Mouse (Mus musculus) heart, adult 11 months (tissue): ENCODE data around the gene Aunip.

Experiments
- DNase-seq: peaks from one replicate; pipeline ENCODE4 v3.0.0; 2022

Gene Aunip

GRCm38 (mm10) chr4:134510845-134511411 lies at the start of gene Aunip:
Gene Aunip, plus strand, starts transcription at chr4:134510999.
- DNase-seq, result peak; percentile 98

DNA sequence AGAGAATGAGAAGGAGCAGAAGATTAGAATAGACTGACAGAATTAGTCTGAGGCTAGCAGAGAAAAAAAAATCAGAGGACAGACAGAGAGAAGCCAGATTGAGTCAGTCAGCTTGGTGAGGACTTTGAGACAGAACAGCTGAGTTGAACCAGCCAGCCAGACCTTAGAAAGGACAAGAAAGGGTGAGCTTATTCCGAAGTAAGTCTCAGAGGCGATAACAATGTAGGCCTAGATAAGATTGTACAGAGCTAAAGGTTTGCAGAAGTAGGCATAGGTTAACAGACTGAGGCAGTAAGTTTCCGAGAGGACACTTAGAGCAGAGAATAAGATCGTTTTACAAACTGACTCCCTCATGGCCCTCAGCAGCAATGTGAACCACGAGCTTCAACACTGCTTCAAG lies 49.5 kb upstream of the Aunip start:
- DNase-seq, result no peak

DNA sequence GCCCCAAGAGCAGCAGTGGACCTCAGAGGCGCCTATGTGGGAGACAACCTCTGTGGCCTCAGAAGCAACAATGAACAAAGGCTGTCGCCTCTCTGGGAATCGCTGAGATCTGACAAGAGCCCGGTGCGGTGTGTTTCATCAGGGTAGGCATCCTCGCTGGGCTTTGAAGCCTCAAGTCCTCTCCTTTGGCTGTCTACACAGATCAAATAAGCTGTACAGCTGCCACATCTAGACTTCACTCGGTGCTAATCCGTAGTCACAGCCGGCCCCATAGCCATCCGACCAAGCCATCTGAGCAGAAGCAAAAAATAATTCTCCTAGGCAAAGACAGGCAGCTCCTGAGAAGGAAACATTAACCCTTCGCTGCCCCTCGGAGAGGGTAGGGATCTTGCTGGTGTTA lies 45.0 kb upstream of the Aunip start:
- DNase-seq, result no peak

- DNase-seq, result no peak
Measured at GRCm38 (mm10) chr4:134466381-134467262, 44.2 kb upstream of the Aunip start.

DNA sequence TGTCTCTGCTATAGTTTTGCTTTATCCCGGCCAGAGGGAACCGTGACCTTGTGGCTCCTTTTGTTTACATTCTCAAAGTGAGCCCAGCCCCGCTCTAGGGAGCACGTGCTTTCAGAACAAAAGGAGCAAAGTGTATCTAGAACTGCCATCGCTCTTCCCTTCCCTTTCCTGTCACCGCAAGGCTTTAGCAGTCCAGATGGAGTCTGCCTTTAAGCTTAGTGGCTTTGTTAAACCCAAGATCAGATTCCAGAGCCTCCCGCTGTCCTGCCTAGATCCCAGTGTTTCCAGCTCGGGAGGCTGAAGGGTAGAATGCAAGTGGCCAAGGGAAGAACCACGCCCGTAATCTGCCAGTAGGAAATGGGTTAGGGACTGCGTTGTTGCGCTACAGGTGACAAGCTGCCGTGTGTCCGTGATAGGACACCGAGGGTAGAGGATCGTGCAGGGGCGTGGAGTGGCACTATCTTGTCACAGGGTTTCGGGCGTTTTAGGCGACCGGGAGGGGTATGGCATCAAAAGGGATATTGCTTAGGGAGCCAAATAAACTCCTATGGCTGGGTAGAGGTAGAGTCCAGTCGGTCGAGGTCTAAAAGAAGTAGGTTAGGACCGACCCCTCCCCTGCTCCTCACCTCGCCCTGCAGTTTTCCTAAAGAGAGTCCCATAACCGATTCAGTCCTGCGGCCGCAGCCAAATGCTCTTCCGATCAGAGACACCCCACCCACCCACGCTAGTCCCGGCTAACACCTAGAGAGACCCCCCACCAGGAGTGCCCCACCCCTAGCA lies 43.2 kb upstream of the Aunip start:
- DNase-seq, result peak; percentile 95

GRCm38 (mm10) chr4:134468215-134468575 lies 42.6 kb upstream of the Aunip start, which contains the start of gene Stmn1:
Gene Stmn1, plus strand, starts transcription at chr4:134468320.
- DNase-seq, result peak; percentile 99

DNA sequence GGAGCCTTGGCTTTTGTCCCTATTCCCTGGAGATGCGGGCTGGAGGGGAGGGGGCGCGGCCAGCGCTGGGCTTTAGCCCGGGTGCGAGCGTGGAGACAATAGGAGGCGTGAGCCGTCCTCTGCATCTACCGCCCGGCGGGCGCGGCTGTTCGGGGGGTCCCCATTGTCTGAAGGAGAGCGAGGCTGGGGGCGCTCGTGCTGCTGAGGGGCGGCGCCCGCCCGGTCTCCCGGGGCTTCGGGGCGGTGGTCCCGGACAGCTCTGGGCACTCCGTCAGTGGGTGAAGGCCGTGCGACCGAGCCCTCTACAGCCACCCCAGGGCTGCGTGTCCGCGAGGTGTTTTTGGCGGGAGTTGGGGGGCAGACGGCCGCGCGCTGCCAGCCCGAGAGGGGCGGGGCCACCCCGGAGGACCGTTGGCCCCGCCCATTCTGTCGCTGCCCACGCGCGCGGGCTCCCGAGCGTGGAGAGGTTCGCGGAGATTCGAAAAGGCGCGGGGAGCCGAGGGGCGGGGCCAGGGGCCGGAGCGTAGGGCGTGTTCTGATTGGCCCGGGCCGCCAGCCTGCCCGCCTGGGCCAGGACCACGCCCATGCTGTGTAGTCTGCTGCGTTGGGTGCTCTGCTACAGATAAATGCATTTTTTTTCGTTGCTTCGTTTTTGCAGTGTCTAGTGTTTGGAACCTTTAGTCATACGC lies 42.1 kb upstream of the Aunip start:
- peak; percentile 99 for DNase-seq

GRCm38 (mm10) chr4:134469341-134469796 lies 41.4 kb upstream of the Aunip start:
- no peak for DNase-seq

DNA sequence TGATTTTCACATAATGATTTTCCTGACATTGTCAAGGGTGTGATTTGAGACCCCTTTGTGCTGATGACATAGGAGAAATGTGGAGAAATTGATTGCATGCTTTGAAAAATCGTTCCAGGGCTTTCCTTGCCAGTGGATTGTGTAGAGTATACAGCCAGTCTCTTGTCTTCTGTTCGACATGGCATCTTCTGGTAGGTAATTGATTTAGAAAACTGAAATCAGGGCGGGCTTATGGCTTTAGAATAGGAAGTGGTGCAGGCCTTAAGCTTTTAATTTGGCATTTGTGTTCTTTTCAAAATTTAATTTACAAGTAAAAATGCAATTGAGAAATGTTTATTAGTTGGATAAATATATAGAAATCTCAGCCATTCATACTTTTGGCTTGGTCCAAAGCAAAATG lies 40.8 kb upstream of the Aunip start:
- no peak for DNase-seq

GRCm38 (mm10) chr4:134471469-134471868 lies 39.3 kb upstream of the Aunip start:
- no peak for DNase-seq

DNA sequence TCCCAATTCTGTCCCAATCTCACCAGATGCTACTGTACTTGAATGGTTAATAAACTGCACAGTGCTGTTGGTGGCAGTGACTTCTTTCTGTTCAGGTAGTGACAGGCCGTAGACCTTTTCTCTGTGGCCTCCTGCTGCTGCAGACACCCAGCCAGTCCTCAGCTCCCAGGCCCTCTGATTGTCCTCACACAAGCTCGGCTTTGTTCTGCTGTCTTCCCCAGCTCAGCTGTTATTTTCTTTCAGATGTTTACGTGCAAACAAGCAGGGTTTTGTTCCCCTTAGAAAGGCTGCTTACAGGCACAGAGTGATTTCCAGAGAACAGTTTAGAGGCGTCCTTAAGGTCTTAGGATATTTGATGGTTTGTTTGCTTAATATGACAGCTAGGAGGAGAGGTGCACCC lies 37.0 kb upstream of the Aunip start:
- no peak for DNase-seq

DNA sequence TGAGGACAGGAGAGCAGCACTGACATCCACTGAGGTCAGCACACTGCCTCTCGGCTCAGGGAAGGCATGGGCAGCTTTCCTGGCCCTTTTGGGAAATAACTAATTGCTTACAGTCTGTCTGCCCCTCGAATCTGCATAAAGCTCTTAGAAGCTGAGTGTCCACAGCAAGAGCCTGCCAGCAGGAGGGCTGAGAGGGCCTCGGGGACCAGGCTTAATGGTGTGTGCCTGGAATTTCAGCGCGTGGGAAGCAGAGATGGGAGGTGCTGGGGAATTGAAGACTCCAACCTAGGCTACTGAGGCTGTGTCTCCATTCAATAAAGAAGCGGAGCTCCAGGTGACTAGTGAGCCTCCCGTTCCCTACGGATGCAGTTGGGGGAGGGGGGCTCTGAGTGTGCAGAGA lies 36.6 kb upstream of the Aunip start:
- DNase-seq, result no peak

- DNase-seq, result no peak
Measured at GRCm38 (mm10) chr4:134476899-134477298, 33.9 kb upstream of the Aunip start.

- DNase-seq, result peak; percentile 96
Measured at GRCm38 (mm10) chr4:134478031-134478430, 32.8 kb upstream of the Aunip start.

DNA sequence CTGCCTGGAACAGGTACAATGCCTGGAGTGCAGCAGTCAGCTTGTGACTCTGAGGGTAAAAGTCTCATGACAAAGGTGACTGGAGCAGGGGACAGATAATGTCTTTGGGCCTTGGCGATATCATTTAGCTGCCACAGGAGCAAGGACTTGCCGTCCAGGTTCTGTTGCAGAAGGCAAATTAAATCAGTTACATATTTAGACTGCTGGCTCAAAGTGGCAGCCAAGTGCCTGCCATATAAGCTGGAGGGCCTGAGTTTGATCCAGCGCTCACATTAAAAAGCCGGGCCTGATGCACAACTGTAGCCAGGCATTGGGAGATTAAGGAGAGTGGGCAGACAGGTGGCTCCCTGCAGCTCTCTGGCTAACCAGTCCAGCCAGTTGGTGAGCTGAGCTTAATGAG lies 31.0 kb upstream of the Aunip start:
- peak; percentile 95 for DNase-seq

GRCm38 (mm10) chr4:134480864-134481263 lies 29.9 kb upstream of the Aunip start:
- peak; percentile 96 for DNase-seq

- DNase-seq, result no peak
Measured at GRCm38 (mm10) chr4:134481270-134481669, 29.5 kb upstream of the Aunip start.

GRCm38 (mm10) chr4:134482442-134482841 lies 28.4 kb upstream of the Aunip start:
- DNase-seq, result no peak

- DNase-seq, result no peak
Measured at GRCm38 (mm10) chr4:134483078-134483688, 27.6 kb upstream of the Aunip start.

DNA sequence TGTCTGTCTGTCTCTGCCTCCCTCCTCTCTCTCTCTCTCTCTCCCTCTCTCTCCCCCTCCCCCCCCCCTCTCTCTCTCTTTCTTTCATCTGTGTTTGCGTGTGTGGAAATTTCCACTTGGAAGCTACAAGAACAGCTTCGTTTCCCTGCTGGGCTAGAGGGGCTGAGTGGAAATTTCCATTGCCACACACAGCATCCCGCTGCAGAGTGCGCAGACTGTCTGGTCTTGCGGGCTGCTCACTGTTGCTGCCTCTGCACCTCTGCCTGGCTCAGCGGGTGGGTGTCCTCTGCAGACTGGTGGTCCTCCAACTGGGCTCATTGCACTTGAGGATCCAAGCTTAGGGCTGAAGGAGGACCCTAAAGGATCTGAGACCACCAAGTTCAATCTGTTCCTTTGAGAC lies 27.1 kb upstream of the Aunip start:
- peak; percentile 95 for DNase-seq

GRCm38 (mm10) chr4:134484231-134484630 lies 26.6 kb upstream of the Aunip start:
- DNase-seq, result no peak

DNA sequence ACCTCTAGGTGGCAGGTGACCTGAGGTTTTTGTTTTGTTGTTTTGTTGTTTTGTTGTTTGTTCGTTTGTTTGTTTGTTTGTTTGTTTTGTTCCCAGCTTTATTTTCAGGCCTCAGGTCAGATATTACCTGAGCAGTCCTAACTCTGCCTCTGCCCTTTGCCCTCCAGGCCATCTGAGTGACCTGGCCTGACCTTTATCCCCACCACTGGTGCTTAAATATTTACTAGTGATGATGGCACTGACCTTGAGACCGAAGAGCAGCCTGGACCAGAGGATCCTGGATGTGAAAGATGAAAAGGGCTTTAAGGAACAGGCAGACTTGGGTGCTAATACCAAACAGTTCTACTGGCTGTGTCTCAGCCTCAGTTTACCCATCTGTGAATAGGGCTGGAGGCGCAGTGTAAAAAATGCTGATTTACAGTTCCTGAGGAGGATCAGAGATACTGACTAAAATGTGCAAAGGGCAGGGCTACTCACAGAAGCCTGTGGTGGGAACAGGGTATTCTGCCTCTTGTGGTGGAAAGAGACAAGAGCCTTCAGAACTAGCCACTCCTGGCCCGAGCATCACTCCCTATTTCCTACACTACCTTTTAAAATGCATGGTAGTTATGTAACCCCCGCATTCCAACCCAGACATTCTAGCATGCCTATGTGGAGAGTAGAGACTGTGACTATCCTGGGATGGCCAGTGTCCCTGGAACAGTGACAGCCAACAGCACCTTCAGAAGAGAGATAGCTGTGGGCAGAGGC lies 25.5 kb upstream of the Aunip start:
- DNase-seq, result no peak
